In genomic region chr4:151315726-151316125, GRCm38 (mm10) we compare ENCODE assay signal across 21 mouse cellular contexts.
"Had no signal": no experiment of that assay in that cellular context is flagged by ENCODE, and none has a peak within 500 bp of the region (broad histone marks: within the 10 kb centered on the region; RNA-seq: fewer than 3 reads in every experiment).

No protein-coding gene starts in this region.

- H3K4me3 ChIP-seq: layer of hippocampus, adult 2 months; left cerebral cortex, adult 2 months; limb, embryonic 12.5 days; limb, embryonic 15.5 days; liver, embryonic 12.5 days; liver, embryonic 15.5 days; lung, embryonic 15.5 days; megakaryocyte, embryonic 14.5 days; midbrain, embryonic 12.5 days had no signal

- H3K4me2 ChIP-seq: limb, embryonic 12.5 days; limb, embryonic 15.5 days; liver, embryonic 12.5 days; liver, embryonic 15.5 days; lung, embryonic 15.5 days; midbrain, embryonic 12.5 days had no signal

- H3K27me3 ChIP-seq: limb, embryonic 12.5 days; liver, embryonic 12.5 days; liver, embryonic 15.5 days; lung, embryonic 15.5 days; megakaryocyte, embryonic 14.5 days had no signal

- DNase-seq: kidney, adult 2 months; kidney, postnatal 25 days; layer of hippocampus, adult 9-11 months; layer of hippocampus, postnatal 36 days; lung, adult 18-20 months; lung, postnatal 10 days; lung, postnatal 36 days; right cerebral cortex, postnatal 14 days; right cerebral cortex, postnatal 4 days; thymus, postnatal 25 days had no signal

- H3K27ac ChIP-seq: kidney, postnatal 0 days; layer of hippocampus, adult 2 months; left cerebral cortex, adult 2 months; limb, embryonic 12.5 days; limb, embryonic 15.5 days; liver, embryonic 12.5 days; liver, embryonic 15.5 days; lung, embryonic 15.5 days; midbrain, embryonic 12.5 days had no signal

- H3K4me1 ChIP-seq: limb, embryonic 15.5 days; liver, embryonic 12.5 days; liver, embryonic 15.5 days; lung, embryonic 15.5 days; megakaryocyte, embryonic 14.5 days; midbrain, embryonic 12.5 days had no signal

- H3K36me3 ChIP-seq: limb, embryonic 12.5 days; limb, embryonic 15.5 days; liver, embryonic 12.5 days; liver, embryonic 15.5 days; lung, embryonic 15.5 days; midbrain, embryonic 12.5 days had no signal

- H3K9me3 ChIP-seq: limb, embryonic 12.5 days; limb, embryonic 15.5 days; liver, embryonic 12.5 days; liver, embryonic 15.5 days; lung, embryonic 15.5 days; midbrain, embryonic 12.5 days had no signal

- H3K9ac ChIP-seq: limb, embryonic 12.5 days; limb, embryonic 15.5 days; liver, embryonic 12.5 days; liver, embryonic 15.5 days; lung, embryonic 15.5 days; midbrain, embryonic 12.5 days had no signal

- ATAC-seq: intestine, postnatal 0 days; liver, embryonic 12.5 days had no signal
